Mouse (Mus musculus) midbrain, postnatal 0 days (tissue): Measurements from ENCODE around the gene Acaa1a. TPM values are rescaled to one million over a fixed set of nuclear protein-coding genes. Genes with fewer than 3 reads are reported as not detected.
"Not testable (repeated sequence)": the region's sequence is repeated elsewhere in the genome, so short reads cannot be mapped to it uniquely, and the experiment has no call there.

Source experiments
- ATAC-seq: fragments of 200-750 bp; cut with Nextera tagmentation; 2 replicates; pipeline ENCODE4 v1.8.0; 2017; ENCODE audit warnings: moderate number of reproducible peaks, mild to moderate bottlenecking, moderate TSS enrichment, moderate library complexity; ENCODE audit not compliant: low FRiP score
- DNase-seq: peaks from one replicate; pipeline ENCODE4 v3.0.0-alpha.2; 2015; ENCODE audit warnings: low spot score
- H3K27ac ChIP-seq: fragments of 300-500 bp; sonication (generic); 2 replicates; pipeline ENCODE4 v1.5.1; 2014; ENCODE audit warnings: low read depth, mild to moderate bottlenecking, low read length, mixed read lengths
- H3K27me3 ChIP-seq: fragments of 300-500 bp; sonication (generic); 2 replicates; pipeline ENCODE4 v1.6.1; 2014; ENCODE audit warnings: low read length, control low read depth, mixed read lengths; ENCODE audit not compliant: insufficient read depth
- H3K36me3 ChIP-seq: fragments of 300-500 bp; sonication (generic); 2 replicates; pipeline ENCODE4 v1.6.1; 2014; ENCODE audit warnings: low read length, control low read depth, mixed read lengths; ENCODE audit not compliant: insufficient read depth
- H3K4me1 ChIP-seq: fragments of 300-500 bp; sonication (generic); 2 replicates; pipeline ENCODE4 v1.6.1; 2014; ENCODE audit warnings: mild to moderate bottlenecking, control low read depth, antibody characterized with exemption, low read length, mixed read lengths; ENCODE audit not compliant: insufficient read depth
- H3K4me2 ChIP-seq: fragments of 300-500 bp; sonication (generic); 2 replicates; pipeline ENCODE4 v1.6.1; 2014; ENCODE audit warnings: low read depth, mild to moderate bottlenecking, low read length, mixed read lengths; ENCODE audit not compliant: poor library complexity, severe bottlenecking
- H3K4me3 ChIP-seq: fragments of 300-500 bp; sonication (generic); 2 replicates; pipeline ENCODE4 v1.5.1; 2014; ENCODE audit warnings: low read depth, mild to moderate bottlenecking, low read length, moderate library complexity
- H3K9ac ChIP-seq: fragments of 300-500 bp; sonication (generic); replicated peaks from 2 replicates; pipeline ENCODE4 v1.6.1; 2014; ENCODE audit warnings: mild to moderate bottlenecking, low read length, moderate library complexity, mixed read lengths; ENCODE audit not compliant: poor library complexity, severe bottlenecking
- H3K9me3 ChIP-seq: fragments of 300-500 bp; sonication (generic); 2 replicates; pipeline ENCODE4 v1.6.1; 2016; ENCODE audit warnings: low read length, control low read depth
- CTCF ChIP-seq: IDR thresholded peaks from 2 replicates; pipeline ENCODE4 v1.5.1; 2016; ENCODE audit warnings: antibody characterized with exemption, mild to moderate bottlenecking
- whole genome bisulfite sequencing: fragments of 180-500 bp; shearing (Covaris S2); extraction: QIAGEN DNeasy Blood & Tissue Kit; methylation state at CpG from one replicate; pipeline ENCODE4 v1.1.7; 2014; 5-methylcytosine and 5-hydroxymethylcytosine counted together
- polyA plus RNA-seq: library from polyadenylated mRNA; unstranded; fragments of >200 nt; fragmentation: Nextera tagmentation; extraction: Ambion mirVana; gene quantifications from 2 replicates; pipeline ENCODE4 v1.2.1, GENCODE M21; 2015
- total RNA-seq: library from RNA; depleted of rRNA; stranded (reverse); fragments of >200 nt; gene quantifications from 2 replicates; pipeline ENCODE4 v1.2.3, GENCODE M21; 2014

Acaa1a gene
- total and polyA plus RNA-seq, 2 experiments from 2014 or later = 75.5 to 120 TPM

GRCm38 (mm10) chr9:119361416-119361815 is 21.9 kb downstream of the Acaa1a start:
- WGBS = 93% methylated on average over 5 of the region's 5 CpGs
- no peaks in the 10 kb centered on the region for H3K4me1 ChIP-seq
- H3K4me2 ChIP-seq = no peak overlapping the region
- no peak overlapping the region for H3K4me3 ChIP-seq
- no peak overlapping the region for H3K27ac ChIP-seq
- H3K27me3 ChIP-seq = no peaks in the 10 kb centered on the region
- TF ChIP-seq CTCF = no peak
- no peak for DNase-seq
- no peak overlapping the region for H3K9ac ChIP-seq
- no peak for ATAC-seq
- no peaks in the 10 kb centered on the region for H3K36me3 ChIP-seq
- H3K9me3 ChIP-seq = no peaks in the 10 kb centered on the region

- Histone ChIP-seq H3K4me3 (no peak overlapping the region), H3K9me3 (no peaks in the 10 kb centered on the region), H3K4me2 (no peak overlapping the region), H3K36me3 (no peaks in the 10 kb centered on the region), H3K4me1 (no peaks in the 10 kb centered on the region), H3K27me3 (no peaks in the 10 kb centered on the region), H3K9ac (no peak overlapping the region), H3K27ac (no peak overlapping the region)
- WGBS = 91% methylated on average over 12 of the region's 12 CpGs
- ATAC-seq (no peak), DNase-seq (no peak)
- TF ChIP-seq CTCF = no peak
Observed at GRCm38 (mm10) chr9:119363229-119363628, 23.8 kb downstream of the Acaa1a start.

- no peaks in the 10 kb centered on the region for H3K9me3 ChIP-seq
- no peak within 1 kb of the TSS for H3K9ac ChIP-seq
- H3K4me1 ChIP-seq = no peaks in the 10 kb centered on the region
- no peak for ATAC-seq
- DNase-seq = no peak
- H3K36me3 ChIP-seq = peaks cover 5% of the 10 kb centered on the region; the same call in 1 of the 2 replicates
- H3K4me3 ChIP-seq = no peak within 1 kb of the TSS
- no peaks in the 10 kb centered on the region for H3K27me3 ChIP-seq
- no peak within 1 kb of the TSS for H3K4me2 ChIP-seq
- no peak for TF ChIP-seq CTCF
- H3K27ac ChIP-seq = no peak within 1 kb of the TSS
- WGBS = 74% methylated on average over 7 of the region's 7 CpGs
Observed at GRCm38 (mm10) chr9:119365284-119365683, 25.8 kb downstream of the Acaa1a start, which contains the start of gene Slc22a14. Gene Slc22a14 (minus strand): TSS chr9:119365553.

GRCm38 (mm10) chr9:119368367-119368766 is 28.9 kb downstream of the Acaa1a start:
- H3K27ac ChIP-seq = no peak overlapping the region
- 97% methylated on average over 3 of the region's 3 CpGs for WGBS
- no peak overlapping the region for H3K4me3 ChIP-seq
- ATAC-seq = no peak
- H3K27me3 ChIP-seq = no peaks in the 10 kb centered on the region
- no peaks in the 10 kb centered on the region for H3K4me1 ChIP-seq
- no peak overlapping the region for H3K4me2 ChIP-seq
- no peak for DNase-seq
- no peak for TF ChIP-seq CTCF
- H3K9ac ChIP-seq = no peak overlapping the region
- no peaks in the 10 kb centered on the region for H3K9me3 ChIP-seq
- peaks cover 5% of the 10 kb centered on the region; the same call in 1 of the 2 replicates for H3K36me3 ChIP-seq

- not testable (repeated sequence) for ATAC-seq, H3K4me2 ChIP-seq, H3K9me3 ChIP-seq, H3K27ac ChIP-seq, H3K4me3 ChIP-seq, DNase-seq, H3K27me3 ChIP-seq, H3K36me3 ChIP-seq, H3K4me1 ChIP-seq, H3K9ac ChIP-seq
- TF ChIP-seq CTCF = peak; percentile 18; the same call in 1 of the 2 replicates
- 87% methylated on average over 4 of the region's 4 CpGs for WGBS
Observed at GRCm38 (mm10) chr9:119370770-119371169, 31.3 kb downstream of the Acaa1a start.

GRCm38 (mm10) chr9:119371251-119371650 is 31.8 kb downstream of the Acaa1a start:
- H3K27ac ChIP-seq = no peak overlapping the region
- no peaks in the 10 kb centered on the region for H3K9me3 ChIP-seq
- 88% methylated on average over 4 of the region's 4 CpGs for WGBS
- H3K4me3 ChIP-seq = no peak overlapping the region
- H3K27me3 ChIP-seq = no peaks in the 10 kb centered on the region
- DNase-seq (no peak), ATAC-seq (no peak)
- no peak overlapping the region for H3K9ac ChIP-seq
- peaks cover 5% of the 10 kb centered on the region; the same call in 1 of the 2 replicates for H3K36me3 ChIP-seq
- no peak overlapping the region for H3K4me2 ChIP-seq
- H3K4me1 ChIP-seq = no peaks in the 10 kb centered on the region
- TF ChIP-seq CTCF = no peak
